11 mouse cellular contexts compared by ENCODE assay signal in the genomic region with DNA sequence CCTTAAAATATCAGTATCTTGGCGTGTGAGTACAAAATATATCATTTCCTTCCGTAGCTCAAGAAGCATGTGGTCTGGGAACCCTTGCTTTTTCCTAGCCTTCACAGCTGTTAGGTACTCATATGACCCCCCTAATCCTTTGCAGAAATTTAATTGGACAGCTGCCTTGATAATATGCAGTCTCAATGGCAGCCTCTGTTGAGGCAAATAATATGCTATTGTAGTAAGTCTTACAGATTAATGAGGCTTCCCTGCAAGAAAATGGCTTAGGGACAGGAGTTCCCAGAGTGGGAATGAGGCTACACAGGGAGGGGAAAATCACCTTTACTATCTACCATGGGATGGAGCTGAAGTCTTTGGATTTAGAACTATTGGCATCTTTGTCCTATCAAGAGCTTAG. TPM values are rescaled to one million over a fixed set of nuclear protein-coding genes. Genes with fewer than 3 reads are reported as not detected.
DNase-seq lines count a peak whose midpoint lies in the region; ATAC-seq and TF ChIP-seq lines count a peak whose summit lies in the region.
"Had no signal": no experiment of that assay in that cellular context is flagged by ENCODE, and none has a peak within 500 bp of the region (broad histone marks: within the 10 kb centered on the region; RNA-seq: fewer than 3 reads in every experiment).

No protein-coding gene starts in this region.

- no peak for TF ChIP-seq CTCF in intestine, postnatal 0 days (IDR thresholded peaks at IDR 0.05; ENCODE audit: low read depth)

- intact Hi-C loops in left cerebral cortex, postnatal 4 days (cut with DNase I): no loop called here

- H3K36me3 ChIP-seq in intestine, embryonic 14.5 days (ENCODE audit: control insufficient read depth, insufficient read depth, low read length): no peaks in the 10 kb centered on the region
- H3K36me3 ChIP-seq in intestine, postnatal 0 days (ENCODE audit: control insufficient read depth, insufficient read depth): no peaks in the 10 kb centered on the region
- H3K36me3 ChIP-seq in embryonic facial prominence, embryonic 15.5 days: no peaks in the 10 kb centered on the region
- H3K36me3 ChIP-seq in hindbrain, embryonic 14.5 days (replicated peaks; ENCODE audit: control insufficient read depth, insufficient read depth): no peaks in the 10 kb centered on the region
- H3K36me3 ChIP-seq in neural tube, embryonic 14.5 days (ENCODE audit: control insufficient read depth, insufficient read depth, low read length): no peaks in the 10 kb centered on the region

- no peak overlapping the region for H3K9ac ChIP-seq in intestine, embryonic 14.5 days (ENCODE audit: low read length)
- H3K9ac ChIP-seq in intestine, postnatal 0 days (ENCODE audit: low read depth, low read length): no peak overlapping the region
- H3K9ac ChIP-seq in embryonic facial prominence, embryonic 15.5 days: no peak overlapping the region
- no peak overlapping the region for H3K9ac ChIP-seq in hindbrain, embryonic 14.5 days
- H3K9ac ChIP-seq in neural tube, embryonic 14.5 days (replicated peaks; ENCODE audit: low read depth, low read length): no peak overlapping the region

- WGBS in intestine, embryonic 14.5 days: 60% methylated on average over 2 of the region's 2 CpGs
- WGBS in intestine, postnatal 0 days: 67% methylated on average over 2 of the region's 2 CpGs
- WGBS in embryonic facial prominence, embryonic 15.5 days: 57% methylated on average over 2 of the region's 2 CpGs
- 43% methylated on average over 2 of the region's 2 CpGs for WGBS in hindbrain, embryonic 14.5 days
- WGBS in neural tube, embryonic 14.5 days: 32% methylated on average over 2 of the region's 2 CpGs

- peak overlapping the region; percentile 17; the same call in 1 of the 2 replicates for H3K27ac ChIP-seq in intestine, embryonic 14.5 days (ENCODE audit: low read depth)
- H3K27ac ChIP-seq in intestine, postnatal 0 days (ENCODE audit: low read depth, low read length): no peak overlapping the region
- H3K27ac ChIP-seq in embryonic facial prominence, embryonic 15.5 days (replicated peaks): no peak overlapping the region; the same call in 1 of the 2 replicates
- 0 out of 2 replicates have a peak overlapping the region, but pooled peaks have one; percentile 51 for H3K27ac ChIP-seq in hindbrain, embryonic 14.5 days
- H3K27ac ChIP-seq in neural tube, embryonic 14.5 days (ENCODE audit: low read depth, low read length): no peak overlapping the region

- H3K4me3 ChIP-seq in intestine, embryonic 14.5 days (ENCODE audit: low read depth, low read length): no peak overlapping the region
- no peak overlapping the region for H3K4me3 ChIP-seq in intestine, postnatal 0 days (ENCODE audit: low read depth, low read length)
- H3K4me3 ChIP-seq in embryonic facial prominence, embryonic 15.5 days (replicated peaks): no peak overlapping the region
- no peak overlapping the region for H3K4me3 ChIP-seq in hindbrain, embryonic 14.5 days (replicated peaks; ENCODE audit: low read length)
- H3K4me3 ChIP-seq in neural tube, embryonic 14.5 days (ENCODE audit: low read depth, low read length): no peak overlapping the region

- no peaks in the 10 kb centered on the region for H3K4me1 ChIP-seq in intestine, embryonic 14.5 days (replicated peaks; ENCODE audit: control insufficient read depth, insufficient read depth, low read length)
- H3K4me1 ChIP-seq in intestine, postnatal 0 days (replicated peaks; ENCODE audit: control insufficient read depth, insufficient read depth, low read length): no peaks in the 10 kb centered on the region
- peaks cover 16% of the 10 kb centered on the region for H3K4me1 ChIP-seq in embryonic facial prominence, embryonic 15.5 days
- peaks cover 8% of the 10 kb centered on the region; the same call in 1 of the 2 replicates for H3K4me1 ChIP-seq in hindbrain, embryonic 14.5 days (replicated peaks; ENCODE audit: control insufficient read depth, insufficient read depth, low read length)
- H3K4me1 ChIP-seq in neural tube, embryonic 14.5 days (ENCODE audit: control insufficient read depth, insufficient read depth, low read length): no peaks in the 10 kb centered on the region

- DNase-seq in intestine, embryonic 14.5 days (ENCODE audit: low spot score): no peak
- DNase-seq in hindbrain, embryonic 14.5 days (ENCODE audit: low spot score): no peak
- no peak for DNase-seq in left cerebral cortex, postnatal 4 days
- DNase-seq in ovary, postnatal 36 days (ENCODE audit: low spot score): no peak
- DNase-seq: cerebellum, postnatal 36 days; right cerebral cortex, adult 18-20 months had no signal

- no peaks in the 10 kb centered on the region for H3K27me3 ChIP-seq in intestine, embryonic 14.5 days (replicated peaks; ENCODE audit: control insufficient read depth, insufficient read depth, low read length)
- H3K27me3 ChIP-seq in intestine, postnatal 0 days (replicated peaks; ENCODE audit: control insufficient read depth, insufficient read depth, low read length): no peaks in the 10 kb centered on the region
- no peaks in the 10 kb centered on the region for H3K27me3 ChIP-seq in embryonic facial prominence, embryonic 15.5 days
- H3K27me3 ChIP-seq in hindbrain, embryonic 14.5 days (ENCODE audit: control insufficient read depth, insufficient read depth, low read length): no peaks in the 10 kb centered on the region
- H3K27me3 ChIP-seq in neural tube, embryonic 14.5 days (ENCODE audit: control insufficient read depth, insufficient read depth, low read length): no peaks in the 10 kb centered on the region

- no peaks in the 10 kb centered on the region for H3K9me3 ChIP-seq in intestine, embryonic 14.5 days (ENCODE audit: control insufficient read depth, low read length)
- H3K9me3 ChIP-seq in intestine, postnatal 0 days (ENCODE audit: control insufficient read depth): 0 out of 2 replicates have a peak, but pooled peaks cover 4% of the 10 kb centered on the region
- H3K9me3 ChIP-seq in embryonic facial prominence, embryonic 15.5 days (replicated peaks): no peaks in the 10 kb centered on the region
- no peaks in the 10 kb centered on the region for H3K9me3 ChIP-seq in hindbrain, embryonic 14.5 days (ENCODE audit: control insufficient read depth, low read length)
- H3K9me3 ChIP-seq in neural tube, embryonic 14.5 days (ENCODE audit: control insufficient read depth, low read length): no peaks in the 10 kb centered on the region

- ATAC-seq in intestine, embryonic 14.5 days (replicated peaks; ENCODE audit: low FRiP score, low TSS enrichment, low read depth): no peak
- ATAC-seq in intestine, postnatal 0 days: no peak
- ATAC-seq in embryonic facial prominence, embryonic 15.5 days (ENCODE audit: insufficient number of reproducible peaks, low FRiP score, low TSS enrichment, low read depth): peak; percentile 60; the same call in 1 of the 2 replicates
- ATAC-seq in hindbrain, embryonic 14.5 days (ENCODE audit: low FRiP score): peak; percentile 51; the same call in 1 of the 2 replicates
- ATAC-seq in neural tube, embryonic 14.5 days (ENCODE audit: low read depth): peak; percentile 58; the same call in 1 of the 2 replicates
- no peak for ATAC-seq in erythroblast, adult 5-6 weeks (replicated peaks; ENCODE audit: low FRiP score, poor library complexity, severe bottlenecking)

- H3K4me2 ChIP-seq in intestine, embryonic 14.5 days (ENCODE audit: low read length): no peak overlapping the region
- no peak overlapping the region for H3K4me2 ChIP-seq in intestine, postnatal 0 days (replicated peaks; ENCODE audit: low read depth)
- no peak overlapping the region for H3K4me2 ChIP-seq in embryonic facial prominence, embryonic 15.5 days (replicated peaks)
- H3K4me2 ChIP-seq in hindbrain, embryonic 14.5 days (replicated peaks): no peak overlapping the region
- no peak overlapping the region for H3K4me2 ChIP-seq in neural tube, embryonic 14.5 days (ENCODE audit: low read depth, low read length)

RNA-seq across cellular contexts. Expression of a gene that starts 16.9 kb away (rescaled TPM):
- polyA plus RNA-seq in intestine, embryonic 14.5 days (2014; fragmentation: Nextera tagmentation; extraction: Ambion mirVana): 35.2 and 43.7 TPM in 2 replicates
- polyA plus RNA-seq in intestine, postnatal 0 days (2015; fragmentation: Nextera tagmentation; extraction: Ambion mirVana): 9.2 and 9.5 TPM in 2 replicates
- polyA plus RNA-seq in embryonic facial prominence, embryonic 15.5 days (2015; fragmentation: Nextera tagmentation; extraction: Ambion mirVana): 42.1 and 46.2 TPM in 2 replicates
- 6.8 and 7.5 TPM in 2 replicates for polyA plus RNA-seq in hindbrain, embryonic 14.5 days (2014; fragmentation: Nextera tagmentation; extraction: Ambion mirVana)
- 4.2 and 9.9 TPM in 2 replicates for polyA plus RNA-seq in neural tube, embryonic 14.5 days (2014; fragmentation: Nextera tagmentation; extraction: Ambion mirVana)
- total RNA-seq in left cerebral cortex, postnatal 4 days (2021): 10 to 100 TPM; 10.9 to 11.9 TPM
- total RNA-seq in erythroblast, adult 5-6 weeks (2015; ENCODE audit: low replicate concordance): 1.3 TPM in 1 of 2 replicates, not detected in the other
- 0.26 TPM in 1 of 2 replicates, not detected in the other for total RNA-seq in erythroblast, adult 5-6 weeks (2017; ENCODE audit: low replicate concordance)
- total RNA-seq: megakaryocyte-erythroid progenitor cell, adult 5-6 weeks had no signal

Comparison
In these comparisons a context has a peak if more than half of its experiments do, and no peak if none do; other contexts are left out.
1. H3K27ac ChIP-seq: peak in intestine, embryonic 14.5 days (single experiment) and hindbrain, embryonic 14.5 days (single experiment); none in intestine, postnatal 0 days (single experiment), embryonic facial prominence, embryonic 15.5 days (single experiment) and neural tube, embryonic 14.5 days (single experiment).
2. ATAC-seq: peak in embryonic facial prominence, embryonic 15.5 days (single experiment), hindbrain, embryonic 14.5 days (single experiment) and neural tube, embryonic 14.5 days (single experiment); none in intestine, embryonic 14.5 days (single experiment), intestine, postnatal 0 days (single experiment) and erythroblast, adult 5-6 weeks (single experiment).